Mouse (Mus musculus) megakaryocyte, adult 5-6 weeks (primary cell): ENCODE measurements around the gene Prmt1. TPM values are rescaled to one million over a fixed set of nuclear protein-coding genes. Genes with fewer than 3 reads are reported as not detected.

ENCODE experiments used
- ATAC-seq: 2 replicates; pipeline ENCODE4 v1.8.0; 2016; ENCODE audit warnings: mild to moderate bottlenecking, inconsistent platforms; ENCODE audit not compliant: poor library complexity, severe bottlenecking
- total RNA-seq, 2 experiments: library from RNA; stranded (forward) in 1 of 2; stranded (reverse) in 1 of 2; fragments of 153-499, 151-499 nt in 1 of 2; fragments of 221-1000, 200-1000 nt in 1 of 2; gene quantifications; 2 replicates each; pipeline versions ENCODE4 v1.2.3 to v1.2.4; 2015 to 2017

The Prmt1 gene
- total RNA-seq, 2 experiments from 2014 or later, result 40.0 to 48.4 TPM

DNA sequence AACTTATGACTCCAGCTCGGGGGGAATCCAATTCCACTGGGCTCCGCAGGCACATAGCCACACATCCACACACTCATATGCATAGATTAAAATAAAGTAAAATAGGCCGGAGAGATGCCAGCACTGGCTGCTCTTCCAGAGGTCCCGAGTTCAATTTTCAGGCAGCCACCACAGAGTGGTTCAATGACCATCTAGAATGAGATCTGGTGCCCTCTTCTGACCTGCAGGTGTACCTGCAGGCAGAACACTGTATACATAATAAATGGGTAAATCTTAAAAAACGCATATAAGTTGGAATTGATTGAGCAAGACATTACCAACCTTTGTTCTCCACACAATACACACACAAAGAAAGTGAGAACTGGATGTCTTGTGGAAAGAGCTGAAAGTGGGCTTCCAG is 30.7 kb downstream of the Prmt1 start:
- ATAC-seq, result no peak

DNA sequence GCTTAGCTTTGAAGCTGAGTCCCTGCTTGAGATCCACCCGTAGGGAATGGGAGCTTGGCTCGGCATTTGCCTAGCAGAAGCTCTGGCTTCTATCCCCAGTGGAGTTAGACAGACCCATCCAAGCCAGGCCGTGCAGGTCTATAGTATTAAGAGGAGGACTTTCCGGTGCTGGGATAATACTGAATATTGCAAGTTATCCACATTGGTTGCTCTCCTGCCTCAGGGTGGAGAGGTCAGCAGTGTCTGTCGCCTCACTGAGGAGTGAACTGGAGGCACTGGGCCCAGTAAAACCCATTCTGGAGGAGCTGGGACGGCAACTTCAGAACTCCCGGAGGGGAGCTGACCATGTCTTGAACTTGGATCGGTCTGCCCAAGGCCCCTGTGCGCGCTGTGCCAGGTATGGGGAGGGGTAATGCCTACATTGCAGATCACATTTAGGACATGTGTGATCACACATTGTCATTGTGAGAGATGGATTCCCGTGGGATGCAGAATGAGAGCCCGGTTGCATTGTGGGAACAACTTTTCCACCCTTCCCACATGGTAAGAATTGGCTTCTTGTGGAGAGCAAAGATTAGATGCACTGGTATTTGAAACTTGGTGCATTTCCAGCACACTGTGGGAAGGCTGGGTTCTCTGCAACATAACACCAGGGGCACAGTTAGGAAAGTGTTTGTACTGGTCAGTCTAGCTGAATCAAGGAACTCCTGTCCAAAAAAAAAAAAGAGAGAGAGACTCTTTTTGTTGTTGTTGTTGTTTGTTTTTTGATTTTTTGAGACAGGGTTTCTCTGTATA is 32.1 kb downstream of the Prmt1 start:
- no peak for ATAC-seq

DNA sequence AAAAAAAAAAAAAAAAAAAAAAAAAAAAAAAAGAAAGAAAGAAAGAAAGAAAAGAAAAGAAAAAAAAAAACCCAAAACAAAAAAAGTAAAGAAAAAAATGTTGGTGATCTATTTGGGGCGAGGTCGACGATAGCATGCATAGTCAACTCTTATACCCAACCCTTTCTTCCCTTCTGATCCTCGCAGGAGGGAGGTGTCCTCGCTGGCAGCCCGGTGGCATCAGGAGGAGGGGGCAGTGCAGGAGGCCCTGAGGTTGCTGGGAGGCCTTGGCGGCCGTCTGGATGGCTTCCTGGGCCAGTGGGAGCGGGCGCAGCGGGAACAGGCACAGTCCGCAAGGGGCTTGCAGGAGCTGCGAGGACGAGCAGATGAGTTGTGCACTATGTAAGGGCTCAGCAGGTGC is 32.8 kb downstream of the Prmt1 start:
- no peak for ATAC-seq

DNA sequence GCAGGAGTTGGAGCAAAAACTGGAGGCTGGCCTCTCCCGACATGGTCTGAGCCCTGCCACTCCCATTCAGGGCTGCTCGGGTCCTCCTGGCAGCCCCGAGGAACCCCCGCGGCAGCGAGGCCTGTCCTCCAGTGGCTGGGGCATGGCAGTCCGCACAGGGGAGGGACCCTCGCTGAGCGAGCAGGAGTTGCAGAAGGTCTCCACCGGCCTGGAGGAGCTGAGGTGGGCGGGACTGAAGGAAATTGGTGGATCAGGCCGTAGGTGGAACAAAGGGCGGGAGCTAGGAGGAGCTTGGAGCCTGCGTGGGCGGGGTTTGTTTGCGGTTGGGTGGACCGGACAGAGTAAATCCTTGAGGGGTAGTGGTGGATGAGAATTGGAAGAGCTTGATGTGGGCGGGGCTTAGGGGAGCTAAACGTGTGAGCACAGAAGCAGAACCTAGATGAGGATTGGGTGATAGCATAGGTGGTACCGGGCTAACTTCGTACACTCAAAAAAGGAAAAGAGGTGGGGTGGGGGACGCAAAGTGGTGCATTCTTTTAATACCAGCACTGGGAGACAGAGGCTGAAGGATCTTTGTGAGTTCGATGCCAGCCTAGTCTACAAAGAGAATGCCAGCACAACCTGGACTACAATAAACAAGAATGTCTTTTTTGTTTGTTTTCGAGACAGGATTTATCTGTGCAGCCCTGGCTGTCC is 33.6 kb downstream of the Prmt1 start:
- peak; percentile 89 for ATAC-seq

DNA sequence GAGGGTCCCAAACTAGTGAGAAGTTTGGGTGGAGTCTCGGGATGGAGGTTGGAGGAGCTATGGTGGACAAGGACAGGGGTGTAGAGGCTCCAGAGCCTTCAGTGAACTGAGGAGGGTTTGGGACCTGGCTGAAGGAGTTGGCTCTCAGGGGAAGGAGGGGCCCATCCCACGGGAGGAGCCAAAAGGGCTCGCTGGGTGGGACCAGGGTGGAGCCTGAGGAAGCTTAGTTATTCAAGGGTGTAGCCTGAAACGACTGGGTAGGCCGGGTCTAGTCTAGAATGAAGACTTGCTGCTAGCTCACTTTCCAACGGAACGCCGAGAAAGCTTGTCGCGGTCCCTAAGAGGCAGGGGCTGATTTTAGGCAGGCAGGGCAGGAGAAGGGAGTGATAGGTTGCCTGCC is 34.4 kb downstream of the Prmt1 start:
- ATAC-seq, result peak; percentile 66

DNA sequence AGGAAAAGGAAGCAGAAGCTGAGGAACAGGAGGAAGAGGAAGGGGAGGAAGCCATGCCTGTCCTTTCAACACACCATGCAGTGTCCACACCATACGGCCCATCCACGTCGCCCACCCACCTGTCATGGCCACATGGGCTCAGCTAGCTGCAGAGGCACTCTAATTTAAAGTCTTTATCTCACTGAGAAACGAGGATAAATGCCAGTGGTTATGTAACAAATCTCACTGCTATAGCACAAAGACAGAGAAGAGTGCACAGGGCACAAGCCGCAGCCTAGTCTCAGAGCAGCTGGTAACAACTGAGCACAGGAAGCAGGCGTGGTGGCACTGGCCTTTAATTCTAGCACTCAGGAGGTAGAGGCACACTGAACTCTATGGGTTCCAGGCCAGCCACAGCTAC is 36.4 kb downstream of the Prmt1 start:
- no peak for ATAC-seq

DNA sequence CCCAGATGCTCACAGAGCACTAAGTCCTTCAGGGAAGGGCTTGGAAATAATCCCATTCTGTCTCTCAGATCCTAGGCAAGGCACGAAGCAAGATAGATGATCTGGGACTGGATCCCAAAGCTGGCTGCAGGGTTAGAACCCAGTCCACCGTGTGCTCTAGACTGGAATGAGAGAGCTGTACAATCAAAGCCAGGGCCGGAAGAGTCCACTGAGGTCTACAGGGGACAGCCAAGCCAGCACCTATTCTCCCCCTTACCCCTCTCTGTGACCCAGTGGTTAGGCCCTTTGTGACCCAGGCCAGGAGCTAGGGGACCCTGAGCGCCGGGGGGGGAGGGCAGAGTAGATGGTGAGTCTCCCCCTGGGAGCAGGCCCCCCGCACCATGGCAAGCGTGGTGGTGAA is 43.5 kb downstream of the Prmt1 start, which contains the start of gene Tsks:
Gene Tsks, plus strand, starts transcription at position 301 of the 400 bp plus-strand sequence.
- ATAC-seq, result no peak

DNA sequence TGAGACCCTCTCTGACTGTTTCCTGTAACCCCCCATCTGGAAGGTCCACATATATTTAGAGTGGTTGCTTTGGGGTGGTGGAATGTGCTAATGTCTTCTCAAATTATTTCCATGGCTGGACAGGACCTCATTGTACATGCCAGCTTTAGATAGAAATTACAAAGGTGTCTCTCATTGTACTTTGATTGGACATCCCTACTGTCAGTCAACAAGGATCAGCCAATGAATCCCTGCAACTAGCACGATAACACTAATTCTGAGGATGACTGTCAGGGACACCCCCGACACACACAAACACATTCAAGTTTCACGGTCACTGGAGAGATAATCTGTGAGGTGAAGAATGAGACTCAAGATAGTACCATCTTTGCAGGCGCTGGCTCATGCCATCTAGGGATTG is 47.7 kb downstream of the Prmt1 start:
- no peak for ATAC-seq

DNA sequence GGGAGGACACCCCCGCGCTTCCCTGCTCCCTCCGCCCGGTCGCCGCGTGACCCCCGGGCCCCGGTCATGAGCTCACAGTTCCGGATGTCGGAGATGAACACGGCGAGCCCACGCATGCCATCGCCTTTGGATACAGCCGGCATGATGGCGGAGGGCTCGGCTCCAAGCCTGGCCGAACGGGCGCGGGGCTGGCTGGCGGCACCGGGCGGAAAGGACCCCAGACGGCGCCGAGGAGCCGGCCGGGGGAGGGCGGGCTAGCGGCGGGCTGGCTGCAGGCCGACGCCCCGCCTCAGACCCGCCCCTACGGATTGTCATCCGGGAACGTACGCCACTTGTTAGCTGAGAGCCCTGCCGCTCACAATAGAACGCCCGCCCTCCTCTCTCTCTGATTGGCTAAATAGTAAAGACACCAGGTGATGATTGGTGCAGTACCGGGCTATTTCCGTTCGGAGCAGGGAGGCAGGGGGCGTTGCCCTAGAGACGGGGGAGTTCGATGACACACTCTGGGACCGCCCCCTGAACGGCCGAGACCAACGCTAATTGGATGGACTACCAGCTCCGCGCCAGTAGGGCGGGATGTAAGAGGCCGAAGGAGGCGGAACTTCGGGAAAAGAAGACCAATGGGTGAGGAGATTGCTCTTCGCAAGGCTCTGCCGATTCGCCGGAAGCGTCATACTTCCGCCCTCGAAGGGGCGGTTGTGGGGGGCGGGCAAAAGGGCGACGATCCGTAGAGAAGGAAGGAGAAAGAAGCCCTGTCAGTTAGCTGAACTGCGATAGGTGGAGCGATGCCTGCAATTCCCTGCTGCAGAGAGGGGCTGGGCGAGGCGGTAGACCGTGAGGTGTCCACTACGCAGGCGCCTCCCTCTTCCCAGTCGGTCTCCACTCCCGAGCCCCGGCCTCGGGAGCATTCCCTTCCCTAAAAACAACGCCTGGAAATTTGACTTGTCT is 56.9 kb downstream of the Prmt1 start, which contains the start of gene Ap2a1:
Gene Ap2a1, minus strand, starts transcription at position 293 of the 948 bp plus-strand sequence.
- ATAC-seq, result peak; percentile 94

DNA sequence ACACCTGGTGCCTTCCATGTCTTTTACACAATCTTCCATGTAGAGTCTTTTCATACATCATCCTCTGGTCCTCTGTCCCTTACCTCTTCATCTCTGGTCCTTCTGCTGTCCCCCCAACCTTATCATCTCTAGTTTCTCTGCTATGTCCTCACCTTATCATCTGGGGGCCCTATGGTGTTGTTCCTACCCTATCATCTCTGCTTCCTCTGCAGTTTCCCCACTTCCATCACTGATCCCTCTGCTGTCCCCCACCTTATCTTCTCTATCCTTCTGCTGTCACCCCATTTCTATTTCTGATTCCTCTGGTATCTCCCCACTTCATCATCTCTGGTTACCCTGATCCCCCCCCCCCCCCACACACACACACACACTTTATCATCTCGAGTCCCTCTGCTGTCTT is 57.8 kb downstream of the Prmt1 start:
- no peak for ATAC-seq

Other genes starting within 250 kb of the Prmt1 start
Only the 30 nearest of the 35 such genes appear.
- 25.3 and 28.5 TPM in 2 replicates for gene Nup62, start 170.5 kb downstream of the Prmt1 start, total RNA-seq (2015)
- gene Nup62, start 170.5 kb downstream of the Prmt1 start, total RNA-seq (2017), result 55.7 and 65.8 TPM in 2 replicates
- gene Il4i1, start 170.2 kb downstream of the Prmt1 start, total RNA-seq (2015), result 0.38 and 1.9 TPM in 2 replicates
- gene Il4i1, start 170.2 kb downstream of the Prmt1 start, total RNA-seq (2017), result 1.5 TPM in 1 of 2 replicates, not detected in the other
- gene Atf5, start 169.9 kb downstream of the Prmt1 start, total RNA-seq (2015), result 2.1 and 2.6 TPM in 2 replicates
- gene Atf5, start 169.9 kb downstream of the Prmt1 start, total RNA-seq (2017), result 1.9 and 5.3 TPM in 2 replicates
- gene Akt1s1, start 137.6 kb downstream of the Prmt1 start, total RNA-seq (2015), result 4.7 and 6.5 TPM in 2 replicates
- gene Akt1s1, start 137.6 kb downstream of the Prmt1 start, total RNA-seq (2017), result 8.0 and 9.6 TPM in 2 replicates
- gene Tbc1d17, start 137.5 kb downstream of the Prmt1 start, total RNA-seq (2015), result 12.5 and 17.6 TPM in 2 replicates
- 13.0 and 14.8 TPM in 2 replicates for gene Tbc1d17, start 137.5 kb downstream of the Prmt1 start, total RNA-seq (2017)
- gene Pnkp, start 129.4 kb downstream of the Prmt1 start, total RNA-seq (2015), result 75.1 and 89.7 TPM in 2 replicates
- 109 and 129 TPM in 2 replicates for gene Pnkp, start 129.4 kb downstream of the Prmt1 start, total RNA-seq (2017)
- 21.3 and 29.0 TPM in 2 replicates for gene Ptov1, start 116.8 kb downstream of the Prmt1 start, total RNA-seq (2015)
- gene Ptov1, start 116.8 kb downstream of the Prmt1 start, total RNA-seq (2017), result 5.9 and 8.7 TPM in 2 replicates
- 19.4 and 23.7 TPM in 2 replicates for gene Med25, start 93.9 kb downstream of the Prmt1 start, total RNA-seq (2015)
- 8.6 and 9.0 TPM in 2 replicates for gene Med25, start 93.9 kb downstream of the Prmt1 start, total RNA-seq (2017)
- 4.6 and 4.7 TPM in 2 replicates for gene Fuz, start 90.5 kb downstream of the Prmt1 start, total RNA-seq (2015)
- gene Fuz, start 90.5 kb downstream of the Prmt1 start, total RNA-seq (2017), result 11.1 and 11.3 TPM in 2 replicates
- gene Ap2a1, start 57.1 kb downstream of the Prmt1 start, total RNA-seq (2015), result 33.2 and 36.1 TPM in 2 replicates
- 20.2 and 33.6 TPM in 2 replicates for gene Ap2a1, start 57.1 kb downstream of the Prmt1 start, total RNA-seq (2017)
- gene Tsks, start 43.4 kb downstream of the Prmt1 start, total RNA-seq (2015), result not detected in 2 replicates
- not detected in 2 replicates for gene Tsks, start 43.4 kb downstream of the Prmt1 start, total RNA-seq (2017)
- not detected in 2 replicates for gene Cpt1c, start 11.7 kb downstream of the Prmt1 start, total RNA-seq (2015)
- gene Cpt1c, start 11.7 kb downstream of the Prmt1 start, total RNA-seq (2017), result 0.12 TPM in 1 of 2 replicates, not detected in the other
- 60.8 and 76.8 TPM in 2 replicates for gene Irf3, start 11.1 kb upstream of the Prmt1 start, total RNA-seq (2015)
- 84.8 and 89.4 TPM in 2 replicates for gene Irf3, start 11.1 kb upstream of the Prmt1 start, total RNA-seq (2017)
- gene Bcl2l12, start 12.1 kb upstream of the Prmt1 start, total RNA-seq (2015), result 16.8 and 18.7 TPM in 2 replicates
- gene Bcl2l12, start 12.1 kb upstream of the Prmt1 start, total RNA-seq (2017), result 14.1 and 17.7 TPM in 2 replicates
- 22.2 and 23.0 TPM in 2 replicates for gene Scaf1, start 29.8 kb upstream of the Prmt1 start, total RNA-seq (2015)
- 9.6 and 12.2 TPM in 2 replicates for gene Scaf1, start 29.8 kb upstream of the Prmt1 start, total RNA-seq (2017)
- 77.1 and 78.6 TPM in 2 replicates for gene Rras, start 31.4 kb upstream of the Prmt1 start, total RNA-seq (2015)
- gene Rras, start 31.4 kb upstream of the Prmt1 start, total RNA-seq (2017), result 12.7 and 14.1 TPM in 2 replicates
- gene Prr12, start 66.3 kb upstream of the Prmt1 start, total RNA-seq (2015), result 15.4 and 16.3 TPM in 2 replicates
- 1.9 and 3.0 TPM in 2 replicates for gene Prr12, start 66.3 kb upstream of the Prmt1 start, total RNA-seq (2017)
- 41.4 and 46.3 TPM in 2 replicates for gene Nosip, start 75.9 kb upstream of the Prmt1 start, total RNA-seq (2015)
- gene Nosip, start 75.9 kb upstream of the Prmt1 start, total RNA-seq (2017), result 54.2 and 56.8 TPM in 2 replicates
- gene Prrg2, start 76.1 kb upstream of the Prmt1 start, total RNA-seq (2015), result 6.6 and 8.9 TPM in 2 replicates
- 5.4 TPM in 2 replicates for gene Prrg2, start 76.1 kb upstream of the Prmt1 start, total RNA-seq (2017)
- gene Rcn3, start 105.7 kb upstream of the Prmt1 start, total RNA-seq (2015), result 4.5 and 5.8 TPM in 2 replicates
- gene Rcn3, start 105.7 kb upstream of the Prmt1 start, total RNA-seq (2017), result 7.8 and 18.1 TPM in 2 replicates
- 22.0 and 22.5 TPM in 2 replicates for gene Fcgrt, start 117.3 kb upstream of the Prmt1 start, total RNA-seq (2015)
- 64.1 and 69.0 TPM in 2 replicates for gene Fcgrt, start 117.3 kb upstream of the Prmt1 start, total RNA-seq (2017)
- 2,516 and 2,663 TPM in 2 replicates for gene Rps11, start 137.9 kb upstream of the Prmt1 start, total RNA-seq (2015)
- gene Rps11, start 137.9 kb upstream of the Prmt1 start, total RNA-seq (2017), result 1,201 and 1,233 TPM in 2 replicates
- 1,652 and 1,953 TPM in 2 replicates for gene Rpl13a, start 142.2 kb upstream of the Prmt1 start, total RNA-seq (2015)
- 2,014 and 2,240 TPM in 2 replicates for gene Rpl13a, start 142.2 kb upstream of the Prmt1 start, total RNA-seq (2017)
- gene Gm45713, start 149.7 kb upstream of the Prmt1 start, total RNA-seq (2015), result not detected in 2 replicates
- not detected in 2 replicates for gene Gm45713, start 149.7 kb upstream of the Prmt1 start, total RNA-seq (2017)
- gene Flt3l, start 149.9 kb upstream of the Prmt1 start, total RNA-seq (2015), result 22.7 and 29.0 TPM in 2 replicates
- 17.4 and 17.6 TPM in 2 replicates for gene Flt3l, start 149.9 kb upstream of the Prmt1 start, total RNA-seq (2017)
- 131 and 132 TPM in 2 replicates for gene Pih1d1, start 167.7 kb upstream of the Prmt1 start, total RNA-seq (2015)
- gene Pih1d1, start 167.7 kb upstream of the Prmt1 start, total RNA-seq (2017), result 43.9 and 51.4 TPM in 2 replicates
- 68.0 and 72.0 TPM in 2 replicates for gene Aldh16a1, start 168.0 kb upstream of the Prmt1 start, total RNA-seq (2015)
- gene Aldh16a1, start 168.0 kb upstream of the Prmt1 start, total RNA-seq (2017), result 26.9 and 33.7 TPM in 2 replicates
- 0.18 TPM in 1 of 2 replicates, not detected in the other for gene Slc17a7, start 177.4 kb upstream of the Prmt1 start, total RNA-seq (2015)
- gene Slc17a7, start 177.4 kb upstream of the Prmt1 start, total RNA-seq (2017), result not detected in 2 replicates
- not detected in 2 replicates for gene Gfy, start 193.0 kb upstream of the Prmt1 start, total RNA-seq (2015)
- not detected in 2 replicates for gene Gfy, start 193.0 kb upstream of the Prmt1 start, total RNA-seq (2017)
- not detected in 2 replicates for gene Pth2, start 194.4 kb upstream of the Prmt1 start, total RNA-seq (2015)
- gene Pth2, start 194.4 kb upstream of the Prmt1 start, total RNA-seq (2017), result not detected in 2 replicates